Mouse (Mus musculus) forebrain, embryonic 14.5 days (tissue): ENCODE measurements around the gene Ide. TPM values are rescaled to one million over a fixed set of nuclear protein-coding genes. Genes with fewer than 3 reads are reported as not detected.

Source experiments
- ATAC-seq: fragments of 200-750 bp; cut with Nextera tagmentation; 2 replicates; pipeline ENCODE4 v1.8.0; 2017; ENCODE audit warnings: mild to moderate bottlenecking, moderate library complexity
- DNase-seq: peaks from one replicate; pipeline ENCODE4 v3.0.0-alpha.2; 2015; ENCODE audit warnings: low spot score
- H3K27ac ChIP-seq: fragments of 300-500 bp; sonication (generic); 2 replicates; pipeline ENCODE4 v1.5.1; 2014; ENCODE audit warnings: low read depth, mild to moderate bottlenecking, control low read depth, low read length, moderate library complexity
- H3K27me3 ChIP-seq: fragments of 300-500 bp; sonication (generic); replicated peaks from 2 replicates; pipeline ENCODE4 v1.6.1; 2014; ENCODE audit warnings: low read length, control low read depth, mixed read lengths; ENCODE audit not compliant: control insufficient read depth, insufficient read depth
- H3K36me3 ChIP-seq: fragments of 300-500 bp; sonication (generic); 2 replicates; pipeline ENCODE4 v1.6.1; 2014; ENCODE audit warnings: low read length, control low read depth; ENCODE audit not compliant: control insufficient read depth, insufficient read depth
- H3K4me1 ChIP-seq: fragments of 300-500 bp; sonication (generic); 2 replicates; pipeline ENCODE4 v1.6.1; 2014; ENCODE audit warnings: antibody characterized with exemption, low read length, control low read depth; ENCODE audit not compliant: control insufficient read depth, insufficient read depth
- H3K4me2 ChIP-seq: fragments of 300-500 bp; sonication (generic); 2 replicates; pipeline ENCODE4 v1.6.1; 2014; ENCODE audit warnings: mild to moderate bottlenecking, control low read depth, low read length
- H3K4me3 ChIP-seq: fragments of 300-500 bp; sonication (generic); 2 replicates; pipeline ENCODE4 v1.5.1; 2014; ENCODE audit warnings: low read depth, low read length, control low read depth
- H3K9ac ChIP-seq: fragments of 300-500 bp; sonication (generic); 2 replicates; pipeline ENCODE4 v1.6.1; 2014; ENCODE audit warnings: mild to moderate bottlenecking, low read length, control low read depth, moderate library complexity
- H3K9me3 ChIP-seq: fragments of 300-500 bp; sonication (generic); replicated peaks from 2 replicates; pipeline ENCODE4 v1.6.1; 2016; ENCODE audit warnings: low read length, control low read depth, mixed read lengths; ENCODE audit not compliant: control insufficient read depth
- whole genome bisulfite sequencing: fragments of 180-500 bp; shearing (Covaris S2); extraction: QIAGEN DNeasy Blood & Tissue Kit; methylation state at CpG from one replicate; pipeline ENCODE4 v1.1.7; 2014; 5-methylcytosine and 5-hydroxymethylcytosine counted together
- polyA plus RNA-seq: library from polyadenylated mRNA; unstranded; fragments of >200 nt; fragmentation: Nextera tagmentation; extraction: Ambion mirVana; gene quantifications from 2 replicates; pipeline ENCODE4 v1.2.1, GENCODE M21; 2014

Ide gene
- polyA plus RNA-seq, 1 experiment from 2014 or later, result 37.4 TPM

DNA sequence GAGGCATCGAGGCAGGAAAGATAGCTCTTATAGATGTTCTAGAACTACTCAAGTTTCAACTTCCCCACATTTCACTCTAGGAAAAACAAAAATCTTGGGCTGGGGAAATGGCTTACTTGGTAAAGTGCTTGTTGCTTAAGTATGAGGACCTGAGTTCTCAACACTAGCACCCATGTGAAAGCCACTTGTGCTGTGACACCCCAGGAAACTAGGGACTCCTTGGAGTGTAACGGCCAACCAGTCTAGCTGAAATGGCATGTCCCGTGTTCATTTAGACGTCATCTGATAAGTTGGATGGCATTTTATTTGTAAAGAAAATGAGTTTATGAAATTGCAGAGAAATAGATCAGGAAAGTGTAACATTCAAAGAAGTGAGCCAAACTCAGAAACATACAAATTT, 32.3 kb upstream of the Ide start:
- no peak overlapping the region for H3K4me3 ChIP-seq
- no peak overlapping the region for H3K9ac ChIP-seq
- no peak for DNase-seq
- ATAC-seq, result no peak
- no peaks in the 10 kb centered on the region for H3K36me3 ChIP-seq
- no peaks in the 10 kb centered on the region for H3K9me3 ChIP-seq
- no peak overlapping the region for H3K4me2 ChIP-seq
- no peak overlapping the region for H3K27ac ChIP-seq
- WGBS, result 92% methylated on average over 4 of the region's 4 CpGs
- no peaks in the 10 kb centered on the region for H3K27me3 ChIP-seq
- H3K4me1 ChIP-seq, result no peaks in the 10 kb centered on the region

DNA sequence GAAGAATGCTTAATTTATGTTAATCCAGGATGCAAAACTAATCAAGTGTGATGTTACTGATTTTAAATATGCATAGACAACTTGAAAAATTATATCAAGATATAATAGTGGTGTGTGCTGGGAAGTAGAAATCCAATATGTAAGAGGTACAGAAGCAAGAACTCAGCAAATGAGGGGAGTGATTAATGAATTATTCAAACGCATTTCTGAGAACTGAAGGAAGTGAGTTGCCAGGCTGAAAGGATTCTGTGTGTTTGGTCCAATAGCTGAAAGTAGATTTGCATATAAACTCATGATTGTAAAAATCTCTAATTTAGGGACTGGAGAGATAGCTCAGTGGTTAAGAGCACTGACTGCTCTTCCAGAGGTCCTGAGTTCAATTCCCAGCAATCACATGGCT, 31.3 kb upstream of the Ide start:
- H3K9ac ChIP-seq, result no peak overlapping the region
- ATAC-seq, result no peak
- 18% methylated on average over 1 of the region's 1 CpGs for whole genome bisulfite sequencing
- DNase-seq, result peak; percentile 55
- no peaks in the 10 kb centered on the region for H3K9me3 ChIP-seq
- no peaks in the 10 kb centered on the region for H3K4me1 ChIP-seq
- H3K27ac ChIP-seq, result no peak overlapping the region
- H3K27me3 ChIP-seq, result no peaks in the 10 kb centered on the region
- no peak overlapping the region for H3K4me3 ChIP-seq
- no peaks in the 10 kb centered on the region for H3K36me3 ChIP-seq
- no peak overlapping the region for H3K4me2 ChIP-seq

DNA sequence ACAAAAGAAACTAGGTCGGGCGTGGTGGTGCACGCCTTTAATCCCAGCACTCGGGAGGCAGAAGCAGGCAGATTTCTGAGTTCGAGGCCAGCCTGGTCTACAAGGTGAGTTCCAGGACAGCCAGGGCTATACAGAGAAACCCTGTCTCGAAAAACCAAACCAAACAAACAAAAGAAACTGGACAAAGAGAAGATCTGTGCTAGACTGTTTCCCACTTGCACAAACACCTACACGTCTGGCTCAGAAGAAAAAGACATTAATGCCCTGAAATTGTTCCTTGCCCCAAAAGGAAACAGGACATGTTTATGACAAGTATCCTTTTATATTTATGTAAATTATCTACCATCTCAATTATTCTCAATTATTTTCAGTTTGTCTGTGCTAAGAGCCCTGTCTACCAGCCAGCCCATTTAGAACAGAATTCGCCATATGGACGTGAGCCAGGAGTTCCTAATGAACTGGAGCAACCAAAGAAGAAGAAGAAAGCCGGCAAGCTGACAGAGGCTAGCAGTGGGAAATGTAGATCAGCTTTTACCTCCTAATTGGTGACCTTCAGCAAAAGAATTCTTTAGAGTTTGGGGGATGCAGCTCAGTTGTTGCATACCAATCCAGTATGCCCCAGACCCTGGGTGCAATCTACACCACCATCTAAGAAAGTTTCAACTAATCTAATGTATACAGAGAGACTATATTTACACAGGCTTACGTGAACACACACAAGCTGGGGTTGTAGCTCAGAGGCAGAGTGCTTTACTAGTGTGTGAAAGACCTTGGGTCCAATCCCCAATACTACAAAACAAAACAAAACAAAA, 25.7 kb upstream of the Ide start:
- Histone ChIP-seq H3K9me3 (no peaks in the 10 kb centered on the region), H3K27ac (no peak overlapping the region; the same call in 1 of the 2 replicates), H3K4me3 (no peak overlapping the region), H3K27me3 (no peaks in the 10 kb centered on the region), H3K36me3 (no peaks in the 10 kb centered on the region), H3K4me1 (no peaks in the 10 kb centered on the region), H3K4me2 (no peak overlapping the region), H3K9ac (no peak overlapping the region)
- 39% methylated on average over 11 of the region's 11 CpGs for WGBS
- peak; percentile 91 for DNase-seq
- peak; percentile 76 for ATAC-seq

DNA sequence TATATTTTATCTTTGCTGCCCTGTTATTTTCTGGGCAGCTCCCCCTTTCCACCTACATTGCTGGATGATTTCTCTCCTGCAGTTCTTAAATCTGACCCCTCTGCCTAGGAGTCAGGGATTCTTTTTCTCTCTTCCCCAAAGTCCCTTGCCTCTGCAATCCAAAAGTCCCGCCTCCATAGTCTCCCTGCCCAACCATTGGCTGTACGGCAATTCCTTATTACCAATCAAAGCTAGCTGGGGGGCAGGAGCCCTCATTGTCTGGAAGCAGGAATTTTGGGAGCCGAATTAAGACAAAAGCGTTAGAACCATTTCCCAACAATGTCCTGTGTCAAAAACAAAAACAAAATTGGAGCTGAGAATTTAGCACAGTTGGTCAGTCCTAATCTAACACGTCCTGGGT, 24.9 kb upstream of the Ide start:
- peak; percentile 62 for ATAC-seq
- DNase-seq, result peak; percentile 54
- WGBS, result 33% methylated on average over 5 of the region's 5 CpGs

DNA sequence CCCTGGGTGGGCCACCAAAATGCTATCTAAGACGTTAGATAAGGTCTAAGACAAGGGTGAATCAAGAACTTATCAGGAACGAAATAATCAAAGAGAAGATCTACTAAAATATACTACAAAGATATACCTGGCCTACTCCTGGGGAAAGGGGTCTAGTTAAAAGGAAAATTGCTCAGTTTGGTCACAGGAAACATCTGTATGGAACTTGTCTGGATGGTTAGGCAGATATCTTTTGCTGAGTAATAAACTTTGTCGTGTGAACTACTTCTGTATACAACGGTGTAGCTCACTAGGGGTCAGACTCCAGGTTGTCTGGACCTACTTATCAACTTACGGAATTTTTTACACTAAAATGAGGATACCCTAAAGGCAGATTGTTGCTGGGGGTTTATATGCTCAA, 22.4 kb upstream of the Ide start:
- H3K4me2 ChIP-seq, result no peak overlapping the region
- H3K9me3 ChIP-seq, result no peaks in the 10 kb centered on the region
- no peaks in the 10 kb centered on the region for H3K36me3 ChIP-seq

More for the DNA sequence above, 24.9 kb upstream of the Ide start:
- no peaks in the 10 kb centered on the region for H3K9me3 ChIP-seq
- H3K4me3 ChIP-seq, result no peak overlapping the region
- H3K36me3 ChIP-seq, result no peaks in the 10 kb centered on the region
- H3K4me1 ChIP-seq, result no peaks in the 10 kb centered on the region
- no peaks in the 10 kb centered on the region for H3K27me3 ChIP-seq
- H3K4me2 ChIP-seq, result no peak overlapping the region
- no peak overlapping the region for H3K27ac ChIP-seq
- no peak overlapping the region for H3K9ac ChIP-seq

DNA sequence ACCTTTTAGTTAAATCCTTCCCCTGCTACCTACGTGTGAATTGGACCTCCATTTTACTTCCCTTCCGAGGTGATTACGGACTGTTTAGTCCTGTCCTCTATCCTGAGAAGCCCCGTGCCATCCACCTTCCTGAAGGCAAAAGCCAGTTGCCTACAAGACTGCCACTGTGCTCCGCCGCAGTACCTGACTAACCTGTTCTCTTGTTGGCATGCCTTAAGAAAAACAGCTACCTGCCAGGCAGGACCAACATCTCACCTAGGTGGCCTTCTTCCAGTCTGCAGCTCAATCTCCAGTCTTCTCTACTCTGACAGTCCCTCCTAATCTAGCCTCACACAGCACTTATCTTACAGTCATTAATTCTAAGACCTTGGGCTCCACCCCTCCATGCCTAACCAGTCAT, 15.7 kb upstream of the Ide start:
- Histone ChIP-seq H3K4me2 (no peak overlapping the region), H3K4me1 (no peaks in the 10 kb centered on the region), H3K27me3 (no peaks in the 10 kb centered on the region), H3K27ac (no peak overlapping the region), H3K9ac (no peak overlapping the region), H3K36me3 (0 out of 2 replicates have a peak, but pooled peaks cover 5% of the 10 kb centered on the region), H3K4me3 (no peak overlapping the region), H3K9me3 (no peaks in the 10 kb centered on the region)
- WGBS, result 97% methylated on average over 6 of the region's 6 CpGs
- DNase-seq, result no peak
- ATAC-seq, result no peak

More for the DNA sequence above, 22.4 kb upstream of the Ide start:
- H3K9ac ChIP-seq, result no peak overlapping the region
- H3K4me1 ChIP-seq, result no peaks in the 10 kb centered on the region
- no peaks in the 10 kb centered on the region for H3K27me3 ChIP-seq
- 81% methylated on average over 5 of the region's 5 CpGs for WGBS
- no peak for DNase-seq
- no peak for ATAC-seq
- H3K4me3 ChIP-seq, result no peak overlapping the region
- no peak overlapping the region for H3K27ac ChIP-seq

DNA sequence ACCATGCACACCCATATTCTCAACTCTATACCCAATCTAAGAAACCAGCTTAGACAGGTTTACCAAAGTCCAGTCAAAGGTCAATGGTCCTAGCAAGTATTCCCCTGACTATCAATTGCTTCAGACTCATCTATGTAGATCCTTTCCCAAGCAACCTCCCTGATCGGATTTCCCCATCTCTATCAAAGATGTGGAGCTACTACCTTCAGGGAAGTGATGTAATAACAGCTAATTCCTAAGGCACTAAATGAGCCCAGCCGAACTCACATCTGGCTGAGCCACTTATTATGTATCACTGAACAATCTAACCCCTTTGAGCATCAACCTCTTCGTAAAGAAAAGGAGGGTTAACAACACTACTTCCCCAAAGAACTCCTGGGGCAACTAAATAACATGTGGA, 15.1 kb upstream of the Ide start:
- DNase-seq, result no peak
- no peaks in the 10 kb centered on the region for H3K4me1 ChIP-seq
- H3K36me3 ChIP-seq, result 0 out of 2 replicates have a peak, but pooled peaks cover 5% of the 10 kb centered on the region
- no peaks in the 10 kb centered on the region for H3K9me3 ChIP-seq
- H3K27ac ChIP-seq, result no peak overlapping the region
- no peak overlapping the region for H3K4me2 ChIP-seq
- no peak for ATAC-seq
- no peaks in the 10 kb centered on the region for H3K27me3 ChIP-seq
- H3K9ac ChIP-seq, result no peak overlapping the region
- no peak overlapping the region for H3K4me3 ChIP-seq
- 97% methylated on average over 3 of the region's 3 CpGs for WGBS

DNA sequence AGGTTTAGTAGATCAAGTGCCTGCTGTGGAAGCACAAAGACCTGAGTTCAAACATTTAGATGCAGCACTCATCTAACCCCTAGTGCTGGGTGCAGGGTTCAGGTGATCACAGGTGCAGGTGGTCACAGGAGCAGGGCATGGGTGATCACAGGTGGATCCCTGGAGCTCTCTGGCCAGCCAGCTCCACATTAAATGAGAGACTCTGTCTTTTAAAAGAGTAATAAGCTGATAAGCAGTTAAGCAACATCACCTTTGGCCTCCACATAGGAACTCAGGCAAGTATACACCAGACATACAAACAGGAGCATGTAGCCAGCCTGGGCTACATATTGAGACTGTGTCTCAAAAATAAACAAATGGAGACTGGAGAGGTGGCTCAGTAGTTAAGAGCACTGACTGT, 11.3 kb upstream of the Ide start:
- ATAC-seq (no peak), DNase-seq (no peak)
- Histone ChIP-seq H3K4me2 (no peak overlapping the region), H3K9ac (no peak overlapping the region), H3K4me1 (no peaks in the 10 kb centered on the region), H3K4me3 (no peak overlapping the region), H3K9me3 (no peaks in the 10 kb centered on the region), H3K27me3 (no peaks in the 10 kb centered on the region), H3K27ac (no peak overlapping the region), H3K36me3 (0 out of 2 replicates have a peak, but pooled peaks cover 5% of the 10 kb centered on the region)

- no peak for ATAC-seq
- 0 out of 2 replicates have a peak, but pooled peaks cover 5% of the 10 kb centered on the region for H3K36me3 ChIP-seq
- 74% methylated on average over 10 of the region's 10 CpGs for WGBS
- no peak overlapping the region for H3K4me2 ChIP-seq
- no peak for DNase-seq
- no peaks in the 10 kb centered on the region for H3K9me3 ChIP-seq
- H3K4me1 ChIP-seq, result no peaks in the 10 kb centered on the region
- no peaks in the 10 kb centered on the region for H3K27me3 ChIP-seq
- no peak overlapping the region for H3K4me3 ChIP-seq
- no peak overlapping the region for H3K27ac ChIP-seq
- H3K9ac ChIP-seq, result no peak overlapping the region
Measured at GRCm38 (mm10) chr19:37348331-37348730, 10.7 kb upstream of the Ide start.
